Mouse (Mus musculus) layer of hippocampus, postnatal 36 days (tissue): ENCODE measurements around the gene Gm4353. TPM values are rescaled to one million over a fixed set of nuclear protein-coding genes. Genes with fewer than 3 reads are reported as not detected.

Experiments
- DNase-seq, 2 experiments: peaks; one replicate each; pipeline ENCODE4 v3.0.0; 2022
- total RNA-seq, 2 experiments: library from RNA; stranded (reverse); gene quantifications; 2 replicates each; pipeline ENCODE4 v1.2.3; 2021

Gm4353 gene
- total RNA-seq, 2 experiments from 2014 or later = 2.6 to 4.7 TPM

DNA sequence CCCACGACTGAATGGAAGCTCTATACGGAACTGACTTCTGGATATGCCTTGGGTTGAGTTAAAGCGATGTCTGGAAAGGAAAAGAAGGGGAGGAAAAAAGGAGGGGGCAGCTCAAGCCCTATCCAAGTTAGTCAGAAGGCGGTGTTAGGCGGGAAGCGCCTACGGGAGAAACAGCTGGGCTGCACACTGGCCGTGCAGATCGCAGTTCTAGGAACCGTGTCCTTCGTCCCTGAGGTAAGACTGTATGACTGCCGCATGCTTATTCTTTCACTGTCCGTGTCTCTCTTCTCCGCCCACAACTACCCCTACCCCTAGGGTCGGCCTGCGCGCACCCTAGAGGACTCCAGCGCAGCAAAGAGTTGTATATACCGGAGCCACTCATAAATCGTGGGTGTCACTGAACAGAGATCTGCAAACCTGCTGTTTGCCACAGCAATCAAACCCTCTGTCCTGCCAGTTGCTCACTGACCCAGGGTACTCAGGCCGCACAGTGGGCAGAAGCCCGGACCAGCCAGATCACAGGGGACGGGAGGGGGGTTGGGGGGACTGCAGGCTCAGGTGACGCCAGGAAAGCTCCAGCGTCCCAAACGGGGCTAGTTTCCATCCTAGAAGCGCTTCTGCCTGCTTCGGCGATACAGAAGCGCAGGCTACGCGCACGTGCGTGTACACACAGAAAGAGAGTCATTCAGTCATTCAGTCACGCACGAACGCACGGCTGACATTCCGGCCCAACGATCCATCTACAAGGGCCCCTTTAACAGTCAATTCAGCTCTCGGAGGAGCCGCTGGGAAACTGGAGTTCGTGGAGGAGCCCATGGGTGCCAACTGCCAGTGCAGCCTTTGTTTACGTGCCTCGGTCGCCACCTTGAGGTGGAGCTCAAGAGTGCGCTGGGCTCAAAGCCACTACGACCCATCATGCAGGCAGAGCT is 44.6 kb downstream of the Gm4353 start:
- DNase-seq = peak; percentile 83 to 86

DNA sequence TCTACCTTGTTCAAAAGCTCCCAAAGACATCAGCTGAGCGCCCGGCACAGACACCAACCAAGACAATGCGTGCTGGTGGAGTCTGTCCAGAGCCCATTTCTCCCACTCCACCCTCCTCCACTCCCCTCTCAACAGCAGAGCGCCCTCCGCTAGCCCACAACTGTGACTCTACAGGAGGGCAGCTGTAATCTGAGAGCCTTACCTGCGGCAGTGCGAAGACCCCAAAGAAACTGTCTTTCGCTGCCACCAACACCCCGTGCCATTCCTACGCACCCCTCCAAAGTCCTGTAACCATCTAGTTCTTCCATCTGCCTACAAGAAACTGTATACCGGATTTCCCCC is 45.3 kb downstream of the Gm4353 start, which contains the start of gene 1110004F10Rik:
TSS of gene 1110004F10Rik (plus strand) at position 202 of the 342 bp plus-strand sequence.
- peak in 1 of 2 experiments; percentile 9 for DNase-seq

DNA sequence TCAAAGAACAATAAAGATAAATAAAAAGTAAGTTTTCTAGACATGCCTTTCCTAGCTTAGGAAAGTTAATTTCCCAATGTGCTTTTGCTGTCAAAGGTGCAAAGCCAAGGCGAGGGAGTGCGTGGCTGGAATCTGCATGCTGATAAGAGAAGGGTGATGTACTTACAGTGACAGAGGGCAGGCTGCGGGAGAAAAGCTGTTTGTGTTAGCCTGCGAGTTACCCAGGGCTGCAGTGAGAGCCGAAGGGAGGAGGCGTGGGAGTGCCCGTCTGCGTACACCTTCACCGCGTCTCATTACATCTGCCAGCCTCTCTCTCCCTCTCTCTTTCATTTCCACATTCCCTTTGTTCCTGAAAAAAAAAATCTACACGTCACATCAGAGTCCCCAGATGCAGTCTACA is 45.9 kb downstream of the Gm4353 start, which contains the start of gene Sox6:
TSS of gene Sox6 (minus strand) at position 286 of the 400 bp plus-strand sequence.
- peak in 1 of 2 experiments; percentile 5 for DNase-seq

DNA sequence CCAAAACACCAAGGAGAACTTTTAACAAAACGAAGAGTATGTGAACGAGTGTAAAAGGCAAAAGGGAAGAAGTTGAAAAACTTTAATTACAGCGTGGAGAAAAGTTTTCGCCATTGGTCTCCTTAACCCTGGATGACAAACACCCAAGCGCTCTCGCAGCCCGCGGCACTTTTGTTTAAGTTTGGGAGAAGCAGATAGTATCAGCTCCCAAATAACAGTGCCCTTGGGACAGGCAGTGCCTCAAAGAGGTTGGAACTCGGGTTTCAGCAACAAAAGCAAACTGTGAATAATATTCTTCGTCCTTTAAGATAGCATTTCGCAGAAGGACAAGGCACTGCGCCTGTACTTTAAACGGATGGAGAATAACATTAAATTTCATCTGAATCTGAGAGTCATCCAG is 46.4 kb downstream of the Gm4353 start:
- no peak for DNase-seq

DNA sequence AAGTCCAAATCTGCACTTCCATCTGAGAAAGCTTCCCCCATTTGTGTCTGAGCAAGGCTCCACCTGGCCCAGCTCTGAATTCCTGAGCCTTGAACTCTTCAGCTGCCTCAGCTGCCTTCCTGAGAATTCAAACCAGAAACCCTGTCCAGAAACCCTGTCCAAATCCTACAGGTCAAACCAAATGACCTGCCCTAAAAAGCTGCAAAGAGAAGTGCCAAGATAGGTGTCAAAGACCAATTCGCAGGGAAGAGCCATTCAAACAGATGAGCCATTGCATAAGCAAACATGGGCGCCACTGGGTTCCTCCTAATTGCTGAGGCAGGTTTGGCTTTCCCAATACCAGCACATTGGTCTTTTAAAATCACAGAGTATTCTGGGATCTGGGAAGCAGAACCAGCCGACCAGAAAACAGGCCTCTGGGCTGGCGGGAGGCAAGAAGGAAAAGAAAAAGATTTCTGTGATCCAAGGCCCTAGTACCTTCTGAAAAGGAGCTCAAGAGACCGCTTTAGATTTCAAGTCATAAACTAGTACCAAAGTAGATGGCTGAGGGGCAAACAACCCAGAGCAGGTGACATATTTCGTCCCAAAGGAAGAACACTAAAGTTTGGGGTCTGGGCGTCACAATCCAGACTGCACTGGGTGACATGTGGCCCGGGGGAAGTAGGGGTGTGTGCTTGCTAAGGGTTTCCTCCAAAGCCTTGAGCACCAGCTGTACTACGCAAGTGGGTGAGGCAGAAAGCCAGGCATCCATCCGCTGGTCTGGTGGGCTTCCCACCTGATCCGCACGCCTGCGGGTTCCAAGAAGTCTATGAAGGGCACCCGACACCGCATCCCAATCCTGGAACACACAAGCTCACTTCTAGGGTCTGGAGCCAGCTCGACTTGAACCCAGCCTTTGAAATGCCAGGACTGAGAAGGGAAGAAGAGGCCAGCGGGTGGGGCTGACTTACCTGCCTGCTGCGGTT is 47.6 kb downstream of the Gm4353 start:
- DNase-seq = no peak

DNA sequence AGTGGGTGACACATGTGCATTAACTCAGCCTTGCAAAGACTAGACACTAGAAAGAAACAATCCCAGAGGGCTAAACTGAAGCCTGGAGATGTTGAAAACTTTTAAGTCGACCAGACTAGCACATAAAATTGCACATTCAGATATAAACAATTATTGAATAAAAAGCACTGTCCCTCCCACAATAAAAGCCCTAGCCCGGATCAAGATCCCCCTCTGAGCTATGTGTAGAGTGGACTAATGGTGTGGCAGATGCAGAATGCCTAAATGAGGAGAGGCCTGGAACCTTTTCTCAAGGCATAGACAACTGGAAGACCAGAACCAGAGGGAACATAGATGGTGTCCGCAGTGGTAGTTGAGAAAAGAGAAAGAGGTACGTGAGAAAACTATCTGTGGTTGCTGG is 48.9 kb downstream of the Gm4353 start:
- DNase-seq = no peak

DNA sequence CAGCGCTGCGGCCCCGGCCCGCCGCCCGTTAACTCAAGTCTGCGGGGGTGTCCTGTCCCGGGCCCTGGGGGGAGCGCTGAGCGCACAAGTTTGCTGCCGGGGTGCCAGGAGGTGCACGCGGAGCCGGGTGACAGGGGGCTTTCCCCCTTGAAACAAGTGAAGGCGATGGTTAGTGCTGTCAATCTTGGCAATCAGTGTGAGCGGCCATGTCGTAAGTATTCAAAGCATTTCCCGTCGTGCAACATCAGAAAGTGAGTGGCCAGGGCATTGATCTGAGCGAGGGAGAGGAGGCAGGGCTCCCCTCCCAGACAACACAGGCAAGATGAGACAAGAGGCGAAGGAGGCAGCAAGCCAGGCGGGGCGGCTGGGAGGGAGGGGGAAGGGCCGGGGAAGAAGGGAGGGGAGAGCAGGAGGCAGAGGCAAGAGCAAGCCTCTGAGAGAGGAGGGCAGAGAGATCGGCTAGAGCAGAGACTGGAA is 50.1 kb downstream of the Gm4353 start:
- peak; percentile 22 to 28 for DNase-seq

DNA sequence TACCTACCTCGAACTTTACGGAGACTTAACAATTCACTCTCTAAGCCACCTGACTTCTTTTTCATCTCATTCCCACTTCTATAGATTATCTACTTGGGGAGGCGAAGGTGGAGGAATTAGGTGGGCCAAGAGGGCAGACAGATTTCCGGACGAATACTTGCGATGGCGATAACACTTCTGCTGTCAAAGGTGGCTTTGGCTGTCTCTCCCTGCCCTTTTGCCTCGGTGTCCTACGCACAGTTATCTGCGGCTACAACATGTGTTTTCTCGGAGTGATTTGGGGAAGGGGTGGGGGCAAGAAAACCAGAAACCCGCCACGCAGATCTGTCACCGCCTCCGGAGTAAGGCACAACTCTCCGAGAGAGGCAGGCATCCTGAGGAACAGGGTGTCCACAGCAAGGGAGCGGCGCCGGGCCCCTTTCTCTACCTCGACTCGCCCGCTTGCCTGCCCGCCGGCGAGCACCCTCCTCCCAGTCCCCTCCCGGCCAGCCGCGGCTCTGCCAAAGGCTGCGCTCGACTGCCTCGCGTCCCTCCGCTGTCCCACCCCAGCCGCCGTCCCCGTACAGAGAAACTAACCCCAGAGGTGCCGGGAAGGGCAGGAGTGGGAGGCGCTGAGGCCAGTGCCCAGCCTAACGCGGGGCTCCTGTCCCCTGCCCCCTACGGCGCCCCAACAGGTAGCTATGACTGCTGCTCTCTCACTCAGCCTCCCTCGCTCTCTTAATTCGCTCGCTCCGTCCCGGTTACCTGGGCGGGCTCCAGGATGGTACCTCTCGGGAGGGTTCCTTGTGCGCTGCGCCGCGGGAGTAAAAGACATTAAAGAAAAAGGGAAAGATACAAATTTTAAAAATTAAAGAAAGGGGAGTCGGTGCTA is 50.8 kb downstream of the Gm4353 start:
- DNase-seq = peak; percentile 41 to 47

Other genes starting within 250 kb of the Gm4353 start
- gene Sox6, start 45.8 kb downstream of the Gm4353 start, total RNA-seq = 10 to 100 TPM; 24.3 to 34.7 TPM
- gene 1110004F10Rik, start 45.2 kb downstream of the Gm4353 start, total RNA-seq = 100 to 1,000 TPM; 101 to 103 TPM
- 10 to 100 TPM; 16.3 to 20.5 TPM for gene Plekha7, start 223.7 kb upstream of the Gm4353 start, total RNA-seq
- gene Rps13, start 249.6 kb upstream of the Gm4353 start, total RNA-seq = 100 to 1,000 TPM; 223 to 244 TPM